Mouse (Mus musculus) liver, postnatal 0 days (tissue): ENCODE data around the gene Anln. TPM values are rescaled to one million over a fixed set of nuclear protein-coding genes. Genes with fewer than 3 reads are reported as not detected.
"Not testable (repeated sequence)": the region's sequence is repeated elsewhere in the genome, so short reads cannot be mapped to it uniquely, and the experiment has no call there.

Experiments used
- ATAC-seq: fragments of 200-750 bp; cut with Nextera tagmentation; 2 replicates; pipeline ENCODE4 v1.8.0; 2017; ENCODE audit warnings: mild to moderate bottlenecking, moderate library complexity
- DNase-seq: peaks from one replicate; pipeline ENCODE4 v3.0.0-alpha.2; 2016
- H3K27ac ChIP-seq: fragments of 300-500 bp; sonication (generic); 2 replicates; pipeline ENCODE4 v1.5.1; 2014; ENCODE audit warnings: antibody characterized with exemption, moderate library complexity, mild to moderate bottlenecking, low read depth
- H3K27me3 ChIP-seq: fragments of 300-500 bp; sonication (generic); 2 replicates; pipeline ENCODE4 v1.6.1; 2014; ENCODE audit warnings: low read length, control low read depth, mixed read lengths; ENCODE audit not compliant: insufficient read depth
- H3K36me3 ChIP-seq: fragments of 300-500 bp; sonication (generic); replicated peaks from 2 replicates; pipeline ENCODE4 v1.6.1; 2014; ENCODE audit warnings: mild to moderate bottlenecking, control low read depth, low read length, moderate library complexity, mixed read lengths; ENCODE audit not compliant: insufficient read depth
- H3K4me1 ChIP-seq: fragments of 300-500 bp; sonication (generic); 2 replicates; pipeline ENCODE4 v1.6.1; 2014; ENCODE audit warnings: antibody characterized with exemption, mild to moderate bottlenecking, control low read depth; ENCODE audit not compliant: insufficient read depth
- H3K4me2 ChIP-seq: fragments of 300-500 bp; sonication (generic); 2 replicates; pipeline ENCODE4 v1.6.1; 2014; ENCODE audit warnings: low read depth, mild to moderate bottlenecking, low read length, moderate library complexity, mixed read lengths
- H3K4me3 ChIP-seq: fragments of 300-500 bp; sonication (generic); 2 replicates; pipeline ENCODE4 v1.5.1; 2014; ENCODE audit warnings: low read depth, low read length
- H3K9ac ChIP-seq: fragments of 300-500 bp; sonication (generic); replicated peaks from 2 replicates; pipeline ENCODE4 v1.6.1; 2014; ENCODE audit warnings: mild to moderate bottlenecking, moderate library complexity
- H3K9me3 ChIP-seq: fragments of 300-500 bp; sonication (generic); 2 replicates; pipeline ENCODE4 v1.6.1; 2016; ENCODE audit warnings: mild to moderate bottlenecking, control low read depth, low read length, mixed read lengths
- CTCF ChIP-seq: sonication (generic); IDR thresholded peaks from 2 replicates; pipeline ENCODE4 v1.5.1; 2016; ENCODE audit warnings: antibody characterized with exemption, low read depth
- EP300 ChIP-seq: IDR thresholded peaks from 2 replicates; pipeline ENCODE4 v1.6.1; 2016; ENCODE audit warnings: antibody characterized with exemption, low read depth, mild to moderate bottlenecking
- WGBS: fragments of 180-500 bp; shearing (Covaris S2); extraction: QIAGEN DNeasy Blood & Tissue Kit; methylation state at CpG from one replicate; pipeline ENCODE4 v1.1.7; 2014; ENCODE audit not compliant: insufficient replicate concordance; 5-methylcytosine and 5-hydroxymethylcytosine counted together
- polyA plus RNA-seq: library from polyadenylated mRNA; unstranded; fragments of >200 nt; fragmentation: Nextera tagmentation; extraction: Ambion mirVana; gene quantifications from 2 replicates; pipeline ENCODE4 v1.2.1, GENCODE M21; 2015

Anln gene
- polyA plus RNA-seq, 1 experiment from 2014 or later: 7.2 TPM

- WGBS: 76% methylated on average over 3 of the region's 3 CpGs
- no peak overlapping the region for H3K9ac ChIP-seq
- no peak overlapping the region for H3K4me3 ChIP-seq
- no peaks in the 10 kb centered on the region for H3K27me3 ChIP-seq
- DNase-seq (no peak), ATAC-seq (no peak)
- no peaks in the 10 kb centered on the region for H3K4me1 ChIP-seq
- TF ChIP-seq EP300 (no peak), CTCF (no peak)
- no peaks in the 10 kb centered on the region for H3K36me3 ChIP-seq
- H3K27ac ChIP-seq: no peak overlapping the region
- H3K4me2 ChIP-seq: no peak overlapping the region
- H3K9me3 ChIP-seq: no peaks in the 10 kb centered on the region
Measured at GRCm38 (mm10) chr9:22405414-22405813, 16.4 kb upstream of the Anln start.

DNA sequence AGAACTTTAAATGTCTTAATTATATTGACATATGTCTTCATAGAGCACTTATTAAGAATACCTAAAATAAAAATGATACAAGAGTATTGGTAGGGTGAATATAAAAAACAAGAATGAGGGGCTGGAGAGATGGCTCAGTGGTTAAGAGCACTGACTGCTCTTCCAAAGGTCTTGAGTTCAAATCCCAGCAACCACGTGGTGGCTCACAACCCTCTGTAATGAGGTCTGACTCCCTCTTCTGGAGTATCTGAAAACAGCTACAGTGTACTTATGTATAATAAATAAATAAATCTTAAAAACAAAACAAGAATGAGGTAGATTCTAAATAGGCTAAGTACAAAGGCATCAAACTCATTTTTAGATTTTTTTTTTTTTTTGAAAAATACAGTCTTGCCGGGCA, 14.5 kb upstream of the Anln start:
- not testable (repeated sequence) for H3K27ac ChIP-seq, H3K4me1 ChIP-seq, ATAC-seq, H3K4me2 ChIP-seq, H3K27me3 ChIP-seq, H3K9me3 ChIP-seq, H3K9ac ChIP-seq, H3K36me3 ChIP-seq, H3K4me3 ChIP-seq, DNase-seq
- WGBS: 59% methylated on average over 2 of the region's 2 CpGs

GRCm38 (mm10) chr9:22402976-22403375, 14.0 kb upstream of the Anln start:
- H3K27ac ChIP-seq: no peak overlapping the region
- no peak overlapping the region for H3K4me3 ChIP-seq
- DNase-seq (no peak), ATAC-seq (no peak)
- H3K9ac ChIP-seq: no peak overlapping the region
- no peaks in the 10 kb centered on the region for H3K36me3 ChIP-seq
- WGBS: 70% methylated on average over 3 of the region's 3 CpGs
- no peaks in the 10 kb centered on the region for H3K27me3 ChIP-seq
- no peaks in the 10 kb centered on the region for H3K9me3 ChIP-seq
- TF ChIP-seq EP300 (no peak), CTCF (no peak)
- H3K4me2 ChIP-seq: no peak overlapping the region
- no peaks in the 10 kb centered on the region for H3K4me1 ChIP-seq

DNA sequence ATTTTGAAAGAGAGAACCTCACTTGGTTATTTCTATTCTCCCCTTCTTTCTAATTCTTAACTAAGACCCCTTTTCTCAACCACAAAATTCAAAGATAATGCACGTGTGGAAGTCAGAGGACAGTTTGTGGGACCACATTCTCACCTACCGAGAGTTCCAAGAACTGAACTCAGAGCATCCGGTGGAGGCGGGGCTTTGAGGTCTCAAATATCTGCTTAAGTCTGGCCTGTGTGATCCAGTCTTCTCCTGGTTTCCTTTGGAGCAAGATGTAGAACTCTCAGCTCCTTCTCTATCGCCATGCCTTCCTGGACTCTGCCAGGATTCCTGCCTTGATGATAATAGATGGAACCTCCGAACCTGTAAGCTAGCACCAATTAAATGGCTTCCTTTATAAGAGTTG, 13.0 kb upstream of the Anln start:
- Histone ChIP-seq H3K4me3 (no peak overlapping the region), H3K27me3 (no peaks in the 10 kb centered on the region), H3K9me3 (no peaks in the 10 kb centered on the region), H3K27ac (no peak overlapping the region), H3K4me1 (no peaks in the 10 kb centered on the region), H3K4me2 (no peak overlapping the region), H3K36me3 (no peaks in the 10 kb centered on the region), H3K9ac (no peak overlapping the region)
- no peak for DNase-seq
- WGBS: 71% methylated on average over 6 of the region's 6 CpGs
- ATAC-seq: no peak
- TF ChIP-seq CTCF: no peak
- TF ChIP-seq EP300: no peak

GRCm38 (mm10) chr9:22399021-22399420, 10.0 kb upstream of the Anln start:
- no peaks in the 10 kb centered on the region for H3K27me3 ChIP-seq
- H3K9ac ChIP-seq: no peak overlapping the region
- H3K4me1 ChIP-seq: no peaks in the 10 kb centered on the region
- H3K27ac ChIP-seq: no peak overlapping the region
- WGBS: 74% methylated on average over 4 of the region's 4 CpGs
- no peak for DNase-seq
- H3K4me3 ChIP-seq: no peak overlapping the region
- TF ChIP-seq CTCF: no peak
- TF ChIP-seq EP300: no peak
- no peaks in the 10 kb centered on the region for H3K36me3 ChIP-seq
- no peak for ATAC-seq
- no peaks in the 10 kb centered on the region for H3K9me3 ChIP-seq
- H3K4me2 ChIP-seq: no peak overlapping the region

DNA sequence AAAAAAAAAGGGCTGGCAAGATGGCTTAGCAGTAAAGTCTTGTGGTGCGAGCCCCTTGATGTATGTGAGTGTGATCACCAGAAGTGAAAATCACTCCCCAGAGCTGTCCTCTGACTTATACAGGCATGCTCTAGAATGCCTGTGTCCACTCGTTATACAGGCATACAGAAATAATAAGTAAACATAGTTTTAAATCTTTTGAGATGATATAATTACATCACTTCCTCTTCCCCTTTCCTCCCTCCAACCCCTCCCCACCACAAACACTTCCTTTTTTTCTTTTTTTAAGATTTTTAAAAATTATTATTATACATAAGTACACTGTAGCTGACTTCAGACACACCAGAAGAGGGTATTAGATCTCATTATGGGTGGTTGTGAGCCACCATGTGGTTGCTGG, 5.7 kb upstream of the Anln start:
- 57% methylated on average over 2 of the region's 2 CpGs for WGBS

DNA sequence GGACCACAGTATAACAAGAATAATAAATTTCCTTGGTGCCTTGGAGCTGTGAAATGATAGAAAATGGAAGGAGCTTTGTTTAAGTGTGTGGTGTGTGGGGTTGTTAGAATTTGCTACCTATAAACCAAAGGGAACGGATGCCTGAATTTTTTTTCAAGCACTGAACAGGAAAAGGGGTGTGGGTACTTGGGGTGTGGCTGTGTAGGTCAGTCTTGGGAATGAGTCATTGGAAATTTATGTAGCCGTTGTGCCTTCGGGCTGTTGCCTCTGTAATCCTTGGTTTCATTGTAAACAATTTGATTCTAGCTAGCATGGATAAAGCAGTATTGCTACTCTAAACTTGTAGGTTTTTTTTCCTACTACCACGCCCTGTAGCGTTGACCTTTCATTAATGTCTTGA, 1.4 kb upstream of the Anln start:
- DNase-seq (no peak), ATAC-seq (no peak)
- no peaks in the 10 kb centered on the region for H3K9me3 ChIP-seq
- H3K27me3 ChIP-seq: no peaks in the 10 kb centered on the region
- H3K27ac ChIP-seq: no peak overlapping the region
- H3K4me2 ChIP-seq: no peak overlapping the region
- no peaks in the 10 kb centered on the region; the same call in 1 of the 2 replicates for H3K36me3 ChIP-seq
- H3K9ac ChIP-seq: no peak overlapping the region
- no peak for TF ChIP-seq CTCF
- no peak for TF ChIP-seq EP300
- peaks cover 15% of the 10 kb centered on the region for H3K4me1 ChIP-seq
- 79% methylated on average over 5 of the region's 5 CpGs for WGBS
- no peak overlapping the region for H3K4me3 ChIP-seq

More for the DNA sequence above, 5.7 kb upstream of the Anln start:
- Histone ChIP-seq H3K27ac (no peak overlapping the region), H3K27me3 (no peaks in the 10 kb centered on the region), H3K4me1 (peaks cover 4% of the 10 kb centered on the region), H3K4me3 (no peak overlapping the region), H3K9ac (no peak overlapping the region), H3K9me3 (no peaks in the 10 kb centered on the region), H3K36me3 (no peaks in the 10 kb centered on the region), H3K4me2 (no peak overlapping the region)
- no peak for ATAC-seq
- DNase-seq: no peak
- TF ChIP-seq EP300 (no peak), CTCF (no peak)
